In the genomic region with DNA sequence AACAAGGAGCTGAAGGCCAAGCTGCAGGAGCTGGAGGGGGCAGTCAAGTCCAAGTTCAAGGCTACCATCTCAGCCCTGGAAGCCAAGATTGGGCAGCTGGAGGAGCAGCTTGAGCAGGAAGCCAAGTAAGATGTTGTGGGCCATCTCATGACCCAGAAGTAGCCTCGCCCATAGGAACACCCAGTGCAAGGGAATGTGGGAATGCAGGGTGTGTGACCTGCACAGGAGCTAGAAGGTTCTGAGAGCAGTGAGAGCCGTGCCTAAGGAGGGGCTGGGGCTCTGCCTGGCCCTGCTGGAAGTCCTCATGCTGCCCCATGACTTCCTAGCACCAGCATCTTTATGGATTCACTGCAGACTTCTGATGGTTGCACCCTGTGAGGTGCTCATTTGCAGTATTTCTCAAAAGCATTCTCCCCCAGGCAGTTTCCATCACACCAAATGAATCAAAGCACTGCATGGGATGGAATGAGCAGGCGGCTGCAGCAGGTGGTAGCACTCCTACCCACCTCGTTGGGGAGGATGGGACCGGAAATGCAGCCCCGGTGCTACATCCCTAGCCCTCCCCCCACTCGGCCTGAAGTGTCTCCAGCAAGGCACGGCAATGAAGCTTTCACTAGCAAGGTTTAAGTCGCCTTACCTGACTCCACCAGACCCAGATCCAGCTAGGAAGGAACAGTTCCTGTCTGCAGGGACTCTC, we compare ENCODE assay signal across 32 mouse cellular contexts. TPM values are rescaled to one million over a fixed set of nuclear protein-coding genes. Genes with fewer than 3 reads are reported as not detected.
DNase-seq lines count a peak whose midpoint lies in the region; ATAC-seq and TF ChIP-seq lines count a peak whose summit lies in the region.
"Had no signal": no experiment of that assay in that cellular context is flagged by ENCODE, and none has a peak within 500 bp of the region (broad histone marks: within the 10 kb centered on the region; RNA-seq: fewer than 3 reads in every experiment).

No protein-coding gene starts in this region.

- no peaks in the 10 kb centered on the region for H3K27me3 ChIP-seq in lung, postnatal 0 days (replicated peaks; ENCODE audit: insufficient read depth, low read length)
- no peaks in the 10 kb centered on the region for H3K27me3 ChIP-seq in ES-Bruce4 (ENCODE audit: control insufficient read depth, insufficient read depth, low read length, poor library complexity, severe bottlenecking)
- H3K27me3 ChIP-seq: embryonic facial prominence, embryonic 15.5 days; forebrain, embryonic 12.5 days; limb, embryonic 15.5 days; liver, embryonic 13.5 days had no signal

- peak; percentile 44; the same call in 1 of the 2 replicates for ATAC-seq in lung, postnatal 0 days
- ATAC-seq: forebrain, postnatal 0 days; intestine, postnatal 0 days; midbrain, embryonic 16.5 days had no signal

- H3K4me2 ChIP-seq in lung, postnatal 0 days (replicated peaks; ENCODE audit: low read depth, low read length): no peak overlapping the region
- H3K4me2 ChIP-seq: embryonic facial prominence, embryonic 15.5 days; forebrain, embryonic 12.5 days; heart, embryonic 11.5 days; hindbrain, embryonic 14.5 days; limb, embryonic 15.5 days; liver, embryonic 13.5 days; midbrain, embryonic 11.5 days had no signal

- H3K36me3 ChIP-seq in lung, postnatal 0 days (ENCODE audit: insufficient read depth, low read length): peaks cover 50% of the 10 kb centered on the region
- peaks cover 35% of the 10 kb centered on the region for H3K36me3 ChIP-seq in ES-Bruce4 (ENCODE audit: control insufficient read depth, insufficient read depth, low read length, poor library complexity, severe bottlenecking)

- H3K27ac ChIP-seq in lung, postnatal 0 days (ENCODE audit: low read length): no peak overlapping the region
- H3K27ac ChIP-seq in ES-Bruce4 (ENCODE audit: insufficient read depth, low read length): no peak overlapping the region
- H3K27ac ChIP-seq: embryonic facial prominence, embryonic 10.5 days; embryonic facial prominence, embryonic 15.5 days; forebrain, embryonic 12.5 days; hindbrain, embryonic 14.5 days; limb, embryonic 10.5 days; limb, embryonic 15.5 days; liver, embryonic 13.5 days had no signal

- no peak for TF ChIP-seq POLR2A in ES-Bruce4 (IDR thresholded peaks at IDR 0.05; ENCODE audit: insufficient read depth, low read length)

- 69% methylated on average over 9 of the region's 9 CpGs for WGBS in lung, postnatal 0 days

- no peak for TF ChIP-seq CTCF in lung, postnatal 0 days (IDR thresholded peaks at IDR 0.05)
- TF ChIP-seq CTCF in ES-Bruce4 (IDR thresholded peaks at IDR 0.05; ENCODE audit: low read depth, low read length): no peak

- no peak overlapping the region for H3K9ac ChIP-seq in lung, postnatal 0 days (replicated peaks; ENCODE audit: low read depth)
- H3K9ac ChIP-seq in ES-Bruce4 (ENCODE audit: low read depth, poor library complexity, severe bottlenecking): no peak overlapping the region
- H3K9ac ChIP-seq: embryonic facial prominence, embryonic 15.5 days; forebrain, embryonic 12.5 days; forebrain, postnatal 0 days; hindbrain, embryonic 14.5 days; limb, embryonic 15.5 days; liver, embryonic 13.5 days had no signal

- DNase-seq in adrenal gland, postnatal 14 days: peak; percentile 21
- no peak for DNase-seq in adrenal gland, postnatal 4 days (ENCODE audit: low spot score in 2 of 2)
- DNase-seq in lung, postnatal 0 days (ENCODE audit: low spot score): no peak
- no peak for DNase-seq in lung, postnatal 14 days
- DNase-seq in ZHBTc4 (ENCODE audit: low read depth, low spot score): peak; percentile 86
- DNase-seq in frontal cortex, postnatal 36 days (ENCODE audit: low spot score in 2 of 2): no peak
- DNase-seq: cerebellum, adult 18-20 months; cerebellum, postnatal 25 days; forebrain, postnatal 0 days; gastrocnemius, postnatal 25 days; heart, adult 11 months; heart, postnatal 4 days; kidney, adult 9 months; kidney, postnatal 14 days; layer of hippocampus, postnatal 36 days; liver, embryonic 13.5 days; lung, adult 18-20 months; lung, postnatal 36 days; retina, postnatal 1 day; right cerebral cortex, postnatal 14 days had no signal

- no peak overlapping the region for H3K4me3 ChIP-seq in lung, postnatal 0 days (ENCODE audit: low read depth, low read length)
- H3K4me3 ChIP-seq in ES-Bruce4 (ENCODE audit: low read depth, low read length): peak overlapping the region; percentile 2; the same call in 1 of the 2 replicates
- H3K4me3 ChIP-seq: embryonic facial prominence, embryonic 10.5 days; embryonic facial prominence, embryonic 15.5 days; forebrain, embryonic 12.5 days; limb, embryonic 10.5 days; limb, embryonic 15.5 days; liver, embryonic 13.5 days had no signal

- no peak for TF ChIP-seq EP300 in lung, postnatal 0 days (IDR thresholded peaks at IDR 0.05)
- TF ChIP-seq EP300 in ES-Bruce4 (IDR thresholded peaks at IDR 0.05; ENCODE audit: insufficient read depth, low read depth, low read length): no peak

- H3K9me3 ChIP-seq in lung, postnatal 0 days (ENCODE audit: low read length): no peaks in the 10 kb centered on the region
- H3K9me3 ChIP-seq in ES-Bruce4 (replicated peaks; ENCODE audit: control insufficient read depth, insufficient read depth, low read length, poor library complexity, severe bottlenecking): no peaks in the 10 kb centered on the region
- H3K9me3 ChIP-seq: embryonic facial prominence, embryonic 10.5 days; embryonic facial prominence, embryonic 15.5 days; forebrain, embryonic 12.5 days; G1E; limb, embryonic 10.5 days; limb, embryonic 15.5 days; liver, embryonic 13.5 days had no signal

- no peaks in the 10 kb centered on the region for H3K4me1 ChIP-seq in lung, postnatal 0 days (ENCODE audit: insufficient read depth, low read depth, low read length)
- H3K4me1 ChIP-seq in ES-Bruce4 (ENCODE audit: control insufficient read depth, insufficient read depth, low read length): peaks cover 3% of the 10 kb centered on the region
- H3K4me1 ChIP-seq: embryonic facial prominence, embryonic 10.5 days; embryonic facial prominence, embryonic 15.5 days; forebrain, embryonic 12.5 days; limb, embryonic 10.5 days; limb, embryonic 15.5 days; liver, embryonic 13.5 days had no signal

RNA-seq across cellular contexts. Expression of gene Ndel1, which starts 59.6 kb away (rescaled TPM):
- 67.1 and 73.2 TPM in 2 replicates for total RNA-seq in adrenal gland, postnatal 14 days (2021)
- 10 to 100 TPM; 59.1 to 61.4 TPM for total RNA-seq in adrenal gland, postnatal 4 days (2021)
- 79.1 and 85.4 TPM in 2 replicates for polyA plus RNA-seq in lung, postnatal 0 days (2015; fragmentation: Nextera tagmentation; extraction: Ambion mirVana)
- polyA plus RNA-seq in ES-Bruce4 (2011; ENCODE audit: insufficient read depth, insufficient read length, low read depth, missing spikeins): 59.3 and 71.7 TPM in 2 replicates

Comparison
In these comparisons a context has a peak if more than half of its experiments do, and no peak if none do; other contexts are left out.
1. DNase-seq: peak in adrenal gland, postnatal 14 days (single experiment) and ZHBTc4 (single experiment); none in adrenal gland, postnatal 4 days (0 of 2), lung, postnatal 0 days (single experiment), lung, postnatal 14 days (single experiment) and frontal cortex, postnatal 36 days (0 of 2).